Mouse (Mus musculus) A20 (cell line): ENCODE results near the gene Rasl12.

Experiments
- DNase-seq: peaks from one replicate; pipeline ENCODE4 v3.0.0-alpha.2; 2011; ENCODE audit warnings: low read depth, low spot score

The Rasl12 gene

DNA sequence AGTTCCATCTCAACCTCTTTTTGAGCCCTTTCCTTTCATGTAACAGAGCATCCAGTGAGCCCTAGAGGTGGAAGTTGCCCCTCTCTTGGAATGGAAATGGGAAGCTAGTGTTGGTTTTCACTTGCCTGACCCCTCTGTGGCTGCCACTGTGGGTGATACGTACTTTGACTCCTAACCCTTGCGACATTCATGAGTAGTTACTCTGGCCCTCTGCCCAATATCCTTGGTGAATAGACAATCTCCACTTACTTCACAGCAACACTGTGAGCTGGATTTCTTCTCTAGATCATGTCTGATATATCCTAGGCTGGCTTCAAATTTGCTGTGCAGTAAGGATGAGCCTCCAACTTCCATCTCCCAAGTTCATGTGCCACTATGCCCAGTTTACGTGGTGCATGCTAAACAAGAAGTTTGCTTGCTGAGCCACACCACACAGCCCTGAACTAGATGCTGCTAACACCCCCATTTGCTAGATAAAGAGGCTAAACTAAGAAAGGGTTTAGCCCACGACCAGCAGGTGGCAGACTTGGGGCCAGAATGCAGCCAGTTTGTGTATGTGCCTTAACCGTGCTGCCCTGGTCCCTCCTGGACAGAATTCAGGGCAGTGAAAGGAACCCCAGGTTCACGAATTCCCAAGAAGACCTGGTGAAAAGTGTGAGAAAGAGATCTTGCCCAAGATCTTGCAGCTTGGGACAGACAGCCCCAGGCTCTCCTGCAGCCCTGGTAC lies 5.5 kb upstream of the Rasl12 start:
- peak; percentile 62 for DNase-seq

GRCm38 (mm10) chr9:65393606-65394005 lies 4.7 kb upstream of the Rasl12 start:
- DNase-seq: no peak

GRCm38 (mm10) chr9:65394360-65394759 lies 3.9 kb upstream of the Rasl12 start:
- no peak for DNase-seq

DNA sequence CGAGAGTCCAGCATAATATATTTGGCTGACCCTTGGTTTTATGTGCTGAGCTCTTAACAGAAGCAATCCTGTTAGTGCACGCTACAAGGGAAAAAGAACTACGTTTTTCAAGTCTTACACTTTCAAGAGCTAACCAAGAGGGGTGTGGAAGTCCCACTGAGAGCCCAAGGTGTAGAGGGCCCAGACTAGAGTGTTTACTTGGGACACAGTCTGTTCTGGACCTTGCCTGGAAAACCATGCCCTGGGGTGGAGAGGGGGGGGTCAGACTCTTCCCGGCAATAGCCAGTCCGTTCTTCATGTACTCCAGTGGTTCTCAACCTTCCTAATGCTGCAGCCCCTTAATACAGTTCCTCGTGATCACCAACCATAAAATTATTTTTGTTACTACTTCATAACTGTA lies 1.6 kb downstream of the Rasl12 start:
- no peak for DNase-seq

DNA sequence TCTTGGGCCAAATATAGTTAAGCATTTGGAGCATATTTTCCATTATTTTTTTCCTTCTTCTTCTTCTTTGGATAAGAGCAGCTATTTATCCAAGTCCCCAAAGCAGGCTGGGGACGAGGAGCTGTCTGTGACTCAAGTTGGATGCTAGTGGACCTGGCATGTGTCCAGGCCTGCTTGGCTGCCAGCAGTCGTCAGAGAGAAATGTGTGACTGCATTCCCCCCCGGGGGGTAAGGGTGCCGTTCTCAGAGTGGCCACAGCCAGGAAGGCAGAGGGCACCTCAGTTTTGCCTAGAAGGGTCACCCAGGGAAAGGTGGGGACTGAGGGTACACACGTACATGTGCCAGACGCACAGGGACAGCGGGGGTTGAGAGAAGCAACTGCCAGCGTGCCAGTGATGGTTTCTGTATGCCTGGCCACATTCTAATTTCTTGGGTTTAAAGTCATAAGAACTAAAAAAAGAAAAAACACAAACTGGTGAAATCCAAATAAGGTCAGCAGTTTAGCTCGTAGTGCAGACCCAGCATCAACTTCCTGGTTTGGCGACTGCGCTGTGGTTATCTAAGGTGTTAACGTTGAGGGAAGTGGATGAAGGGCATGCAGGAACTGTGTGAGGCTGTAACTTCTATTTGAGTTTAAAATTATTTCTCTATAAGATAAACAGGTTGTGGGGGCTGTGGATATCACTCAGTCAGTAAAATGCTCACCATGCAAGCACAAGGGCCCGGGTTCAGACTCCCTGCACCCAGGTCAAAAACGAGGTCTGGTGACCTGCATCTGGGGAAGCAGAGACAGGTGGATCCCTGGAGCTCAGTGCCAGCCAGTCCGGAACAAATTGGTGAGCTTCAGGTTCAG lies 6.3 kb downstream of the Rasl12 start:
- DNase-seq: no peak

DNA sequence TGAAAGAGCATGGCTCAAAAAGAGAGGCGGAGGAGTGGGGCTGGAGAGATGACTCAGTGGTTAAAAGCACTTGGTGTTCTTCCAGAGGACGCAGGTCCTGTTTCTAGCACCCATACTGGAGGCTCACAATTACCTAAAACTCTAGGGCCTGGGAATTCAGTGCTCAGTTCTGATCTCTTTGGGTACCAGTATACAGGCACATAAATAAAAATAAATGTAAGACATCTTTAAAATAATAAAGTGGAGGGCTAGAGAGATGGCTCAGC lies 6.8 kb downstream of the Rasl12 start:
- no peak for DNase-seq

DNA sequence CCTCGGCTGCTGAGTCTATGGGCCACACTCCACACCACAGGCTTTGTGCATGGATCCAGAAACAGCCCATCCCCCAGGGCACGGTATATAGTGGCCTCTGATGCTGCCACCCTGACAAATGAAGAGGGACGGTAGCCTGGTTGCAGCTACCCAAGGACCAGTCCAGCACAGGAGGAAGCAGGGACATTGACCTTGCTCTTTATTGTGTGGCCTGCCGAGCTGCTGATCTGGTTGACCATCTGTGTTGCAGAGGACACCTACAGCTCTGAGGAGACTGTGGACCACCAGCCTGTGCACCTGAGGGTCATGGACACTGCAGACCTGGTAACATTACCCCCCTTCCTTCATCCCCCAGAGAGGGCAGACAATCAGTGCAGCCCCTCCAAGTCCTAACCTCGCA lies 9.0 kb downstream of the Rasl12 start:
- no peak for DNase-seq

DNA sequence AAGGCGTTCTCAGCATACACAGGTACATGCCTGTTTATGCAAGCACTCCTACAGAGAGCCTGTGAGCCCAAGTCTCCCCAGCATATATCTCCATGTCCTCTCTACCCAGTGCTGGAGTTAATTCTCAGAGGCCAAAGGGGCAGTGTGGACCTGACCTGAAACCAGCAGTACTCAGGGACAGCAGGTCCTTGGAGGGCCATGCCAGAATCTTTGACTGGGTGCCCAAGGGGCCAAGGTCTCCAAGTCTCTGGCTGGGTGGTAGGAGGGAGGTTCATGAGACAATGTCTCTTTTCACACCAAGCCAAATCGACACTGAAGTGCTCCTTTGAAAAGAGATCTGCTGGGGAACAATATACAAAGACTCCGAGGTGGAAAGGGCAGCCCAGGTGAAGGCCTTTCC lies 9.6 kb downstream of the Rasl12 start:
- DNase-seq: no peak

- DNase-seq: no peak
Measured at GRCm38 (mm10) chr9:65408871-65409295, 10.6 kb downstream of the Rasl12 start.

- no peak for DNase-seq
Measured at GRCm38 (mm10) chr9:65410378-65410777, 12.1 kb downstream of the Rasl12 start.

DNA sequence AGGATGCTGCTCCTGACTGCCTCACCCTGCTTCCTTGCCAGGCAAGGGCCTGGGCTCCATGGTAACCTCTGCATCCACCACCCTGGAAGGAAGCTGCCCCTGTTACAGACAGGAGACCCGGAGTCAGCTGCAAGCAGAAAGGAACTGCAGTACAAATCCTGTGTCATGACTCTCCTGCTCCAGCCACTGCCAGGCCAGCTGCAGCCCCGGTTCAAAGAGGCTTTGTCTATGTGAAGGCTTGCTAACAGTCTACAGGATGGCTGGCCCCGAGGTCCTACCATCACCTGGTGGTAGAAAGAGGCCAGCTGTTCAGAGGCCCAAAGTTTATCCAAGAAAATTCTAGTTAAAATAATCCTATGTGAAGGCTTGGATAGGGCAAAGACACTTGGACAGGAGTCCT lies 13.0 kb downstream of the Rasl12 start:
- no peak for DNase-seq

- no peak for DNase-seq
Measured at GRCm38 (mm10) chr9:65417738-65418137, 19.4 kb downstream of the Rasl12 start.

- DNase-seq: peak; percentile 27
Measured at GRCm38 (mm10) chr9:65419633-65420032, 21.3 kb downstream of the Rasl12 start.

DNA sequence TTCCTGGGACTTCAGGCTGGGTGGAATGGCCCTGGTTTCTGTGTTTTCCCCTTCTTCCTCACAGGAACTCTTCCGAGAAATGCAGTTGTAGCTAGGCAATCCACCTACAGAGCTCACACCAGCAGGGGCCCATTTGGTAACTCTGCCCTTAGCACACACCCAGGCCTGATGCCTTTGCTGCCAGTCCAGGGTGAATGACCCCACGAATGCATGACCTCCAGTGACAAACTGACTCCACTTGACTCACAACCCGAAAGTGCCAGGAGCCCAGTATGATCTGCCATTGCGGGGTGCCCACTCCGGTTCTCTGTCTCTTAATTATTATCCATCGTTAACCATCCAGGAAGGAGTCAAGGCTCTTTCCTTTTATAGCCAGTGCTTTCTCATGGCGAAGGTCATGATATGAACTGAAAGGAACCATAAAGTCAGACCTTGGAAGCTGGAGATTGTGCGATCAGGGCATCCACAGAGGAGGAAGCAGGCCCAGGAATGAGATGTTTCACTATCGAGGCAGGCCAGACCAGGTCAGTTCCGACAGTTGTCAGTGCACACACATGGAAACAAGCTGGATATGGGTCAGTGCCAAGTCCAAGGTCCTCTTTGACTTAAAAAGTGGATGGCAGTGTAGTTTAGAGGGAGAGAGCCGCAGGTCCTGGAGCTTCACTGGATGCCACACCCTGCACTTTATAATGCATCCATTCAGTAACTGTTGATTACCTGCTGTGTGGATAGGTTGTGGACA lies 24.6 kb downstream of the Rasl12 start, which contains the start of gene Slc51b:
TSS of gene Slc51b (minus strand) at position 196 of the 742 bp plus-strand sequence.
- DNase-seq: no peak

DNA sequence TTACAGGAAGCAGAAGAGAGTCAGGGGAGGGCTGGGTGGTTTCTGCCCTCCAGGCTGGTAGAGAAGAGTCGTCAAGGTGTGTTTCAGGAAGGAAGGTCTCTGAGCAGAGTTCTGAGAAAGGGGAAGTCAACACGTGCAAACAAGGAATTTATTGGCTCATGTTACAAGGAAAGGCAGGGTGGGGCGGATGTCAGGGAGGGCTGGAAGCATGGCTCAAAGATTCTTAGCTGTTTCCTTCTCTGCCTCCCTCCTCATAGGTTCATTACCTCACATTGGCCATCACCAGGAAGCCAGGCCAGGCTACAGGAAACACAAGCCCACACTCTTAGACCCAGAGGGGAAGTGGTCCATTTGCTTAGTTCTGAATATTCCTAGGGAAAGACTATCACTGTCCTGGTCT lies 26.1 kb downstream of the Rasl12 start:
- peak; percentile 36 for DNase-seq

GRCm38 (mm10) chr9:65427511-65427910 lies 29.2 kb downstream of the Rasl12 start:
- no peak for DNase-seq

GRCm38 (mm10) chr9:65428003-65428402 lies 29.7 kb downstream of the Rasl12 start:
- no peak for DNase-seq

GRCm38 (mm10) chr9:65430401-65430800 lies 32.1 kb downstream of the Rasl12 start:
- no peak for DNase-seq

DNA sequence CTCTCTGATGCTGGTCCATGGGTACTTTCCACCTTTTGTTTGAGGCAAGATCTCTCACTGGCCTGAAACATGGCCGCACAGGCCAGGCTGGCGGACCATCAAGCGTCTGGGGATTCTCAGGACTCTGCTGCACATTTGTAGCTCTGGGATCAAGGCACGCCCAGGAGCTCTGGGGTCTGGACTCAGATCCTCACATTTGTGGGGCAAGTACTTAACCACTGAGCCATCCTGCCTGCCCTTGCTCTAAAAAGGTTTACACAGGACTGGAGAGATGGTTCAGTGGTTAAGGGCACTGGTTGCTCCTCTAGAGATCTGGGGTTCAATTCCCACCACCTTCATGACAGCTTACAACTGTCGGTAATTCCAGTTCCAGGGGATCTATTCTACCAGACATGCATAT lies 32.6 kb downstream of the Rasl12 start:
- no peak for DNase-seq

DNA sequence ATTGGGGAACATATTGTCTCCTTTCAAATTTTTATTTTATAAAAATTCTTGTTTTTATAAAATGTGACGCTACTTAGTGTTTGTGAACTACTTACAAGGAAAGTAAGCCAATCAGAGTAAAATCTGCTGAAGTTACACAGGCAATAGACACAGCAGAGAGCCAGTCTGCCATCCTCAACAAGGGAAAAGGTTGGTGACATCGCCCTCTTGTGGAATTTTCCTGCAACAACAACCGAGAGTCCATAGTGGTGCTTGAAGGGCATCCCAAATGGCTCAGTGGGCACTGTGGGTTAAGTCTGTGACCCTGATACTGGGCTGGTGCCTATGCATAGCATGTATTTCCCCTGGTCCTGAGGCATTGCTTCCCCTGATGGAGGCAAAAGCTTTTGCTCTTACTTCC lies 33.9 kb downstream of the Rasl12 start:
- peak; percentile 75 for DNase-seq

DNA sequence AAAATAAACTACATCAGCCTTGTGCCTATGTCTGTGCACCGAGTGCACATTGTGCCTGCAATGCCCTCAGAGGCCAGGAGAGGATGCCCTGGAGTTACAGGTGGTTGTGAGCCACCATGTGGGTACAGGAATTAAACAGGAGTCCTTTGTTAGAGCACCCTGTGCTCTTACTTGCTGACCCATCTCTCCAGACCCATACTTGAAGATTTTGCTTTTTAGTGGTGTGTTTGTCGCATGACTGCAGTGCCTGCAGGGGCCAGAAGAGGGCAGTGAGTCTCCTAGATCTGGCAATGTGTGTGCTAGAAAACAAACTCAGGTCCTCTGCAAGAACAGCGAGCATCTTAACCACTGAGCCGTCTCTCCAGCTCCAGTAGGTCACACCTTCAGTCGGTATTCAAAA lies 35.8 kb downstream of the Rasl12 start:
- DNase-seq: peak; percentile 84

- no peak for DNase-seq
Measured at GRCm38 (mm10) chr9:65435211-65435610, 36.9 kb downstream of the Rasl12 start.
